Mouse (Mus musculus) testis, adult 2 months (tissue): ENCODE results near the gene R3hdm2. TPM values are rescaled to one million over a fixed set of nuclear protein-coding genes. Genes with fewer than 3 reads are reported as not detected.

Experiments
- H3K27ac ChIP-seq: fragments of 200-500 bp; 2 replicates; pipeline ENCODE4 v1.5.1; 2012; ENCODE audit warnings: low read depth, low read length; ENCODE audit not compliant: control insufficient read depth, insufficient read depth
- H3K27me3 ChIP-seq: fragments of 200-500 bp; 2 replicates; pipeline ENCODE4 v1.6.1; 2012; ENCODE audit warnings: mild to moderate bottlenecking, low read length, moderate library complexity; ENCODE audit not compliant: control insufficient read depth, insufficient read depth
- H3K36me3 ChIP-seq: fragments of 200-500 bp; 2 replicates; pipeline ENCODE4 v1.6.1; 2012; ENCODE audit warnings: mild to moderate bottlenecking, low read length; ENCODE audit not compliant: control insufficient read depth, insufficient read depth
- H3K4me1 ChIP-seq: fragments of 200-500 bp; 2 replicates; pipeline ENCODE4 v1.6.1; 2012; ENCODE audit warnings: low read length; ENCODE audit not compliant: control insufficient read depth, insufficient read depth
- H3K4me3 ChIP-seq: fragments of 200-500 bp; 2 replicates; pipeline ENCODE4 v1.5.1; 2012; ENCODE audit warnings: low read depth, mild to moderate bottlenecking, low read length, moderate library complexity, mixed read lengths; ENCODE audit not compliant: control insufficient read depth
- CTCF ChIP-seq: fragments of 200-500 bp; IDR thresholded peaks from 2 replicates; pipeline ENCODE4 v1.5.1; 2012; ENCODE audit warnings: low read depth, mild to moderate bottlenecking, inconsistent platforms, low read length, moderate library complexity; ENCODE audit not compliant: control insufficient read depth, insufficient read depth, insufficient replicate concordance
- POLR2A ChIP-seq: fragments of 200-500 bp; IDR thresholded peaks from 2 replicates; pipeline ENCODE4 v1.6.1; 2012; ENCODE audit warnings: low read depth, mild to moderate bottlenecking, inconsistent platforms, low read length, moderate library complexity; ENCODE audit not compliant: control insufficient read depth
- polyA plus RNA-seq: library from polyadenylated mRNA; depleted of rRNA; stranded (reverse); fragments of >200 nt; gene quantifications from 2 replicates; pipeline ENCODE4 v1.2.3, GENCODE M21; 2012

The R3hdm2 gene
- polyA plus RNA-seq, 1 experiment: 56.0 TPM

GRCm38 (mm10) chr10:127515983-127516459 is 135.9 kb downstream of the R3hdm2 start:
- peaks cover 59% of the 10 kb centered on the region for H3K4me1 ChIP-seq
- no peaks in the 10 kb centered on the region for H3K27me3 ChIP-seq

DNA sequence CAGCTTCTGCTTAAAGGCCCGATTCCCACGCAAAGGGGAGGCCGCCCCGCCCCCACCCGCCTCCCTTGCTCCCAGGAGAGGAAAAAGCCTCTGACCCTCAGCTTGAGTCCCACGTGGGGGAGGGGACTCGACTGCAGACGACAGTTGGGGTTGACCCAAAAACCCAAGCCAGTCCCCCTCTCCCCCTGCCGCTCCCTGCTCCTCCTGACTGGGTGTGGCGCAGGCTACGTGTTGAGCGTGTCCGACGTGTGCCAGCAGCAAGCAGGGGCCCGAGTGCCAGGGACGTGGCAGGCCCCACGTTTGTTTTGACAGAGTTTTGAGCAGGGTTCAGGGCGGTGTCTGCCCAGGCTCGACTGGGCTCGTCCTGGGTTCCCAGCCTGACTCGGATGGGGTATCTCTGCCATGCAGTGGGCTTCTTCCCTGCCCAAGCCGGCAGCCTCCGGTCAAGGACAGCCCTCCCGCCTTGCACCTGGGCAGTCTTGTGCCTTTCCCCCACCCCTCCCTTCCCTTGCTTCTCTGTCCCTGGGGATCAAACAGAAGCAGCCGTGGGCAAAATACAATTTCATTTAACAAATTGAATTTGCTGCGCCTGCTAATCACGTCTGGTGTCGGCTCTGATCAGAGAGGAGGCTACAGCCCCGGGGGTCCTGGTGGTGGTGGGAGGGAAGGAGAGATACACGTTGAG is 136.6 kb downstream of the R3hdm2 start:
- H3K4me3 ChIP-seq: peak overlapping the region; percentile 82
- no peak for TF ChIP-seq CTCF
- TF ChIP-seq POLR2A: no peak
- no peaks in the 10 kb centered on the region for H3K36me3 ChIP-seq
- H3K4me1 ChIP-seq: peaks cover 56% of the 10 kb centered on the region
- H3K27ac ChIP-seq: peak overlapping the region; percentile 72
- no peaks in the 10 kb centered on the region for H3K27me3 ChIP-seq

More at GRCm38 (mm10) chr10:127515983-127516459, 135.9 kb downstream of the R3hdm2 start:
- TF ChIP-seq CTCF: no peak
- TF ChIP-seq POLR2A: no peak
- Histone ChIP-seq H3K36me3 (no peaks in the 10 kb centered on the region), H3K27ac (peak overlapping the region; percentile 72), H3K4me3 (peak overlapping the region; percentile 82)

- Histone ChIP-seq H3K27ac (no peak overlapping the region), H3K36me3 (no peaks in the 10 kb centered on the region), H3K4me1 (peaks cover 51% of the 10 kb centered on the region), H3K27me3 (no peaks in the 10 kb centered on the region), H3K4me3 (no peak overlapping the region)
- TF ChIP-seq CTCF: no peak
- TF ChIP-seq POLR2A: no peak
These were observed 137.8 kb downstream of the R3hdm2 start for GRCm38 (mm10) chr10:127517941-127518340.

- no peaks in the 10 kb centered on the region for H3K27me3 ChIP-seq
- no peaks in the 10 kb centered on the region for H3K36me3 ChIP-seq
- no peak overlapping the region for H3K27ac ChIP-seq
- no peak for TF ChIP-seq POLR2A
- TF ChIP-seq CTCF: no peak
- H3K4me3 ChIP-seq: no peak overlapping the region
- peaks cover 41% of the 10 kb centered on the region for H3K4me1 ChIP-seq
These were observed 139.0 kb downstream of the R3hdm2 start for GRCm38 (mm10) chr10:127519041-127519701.

DNA sequence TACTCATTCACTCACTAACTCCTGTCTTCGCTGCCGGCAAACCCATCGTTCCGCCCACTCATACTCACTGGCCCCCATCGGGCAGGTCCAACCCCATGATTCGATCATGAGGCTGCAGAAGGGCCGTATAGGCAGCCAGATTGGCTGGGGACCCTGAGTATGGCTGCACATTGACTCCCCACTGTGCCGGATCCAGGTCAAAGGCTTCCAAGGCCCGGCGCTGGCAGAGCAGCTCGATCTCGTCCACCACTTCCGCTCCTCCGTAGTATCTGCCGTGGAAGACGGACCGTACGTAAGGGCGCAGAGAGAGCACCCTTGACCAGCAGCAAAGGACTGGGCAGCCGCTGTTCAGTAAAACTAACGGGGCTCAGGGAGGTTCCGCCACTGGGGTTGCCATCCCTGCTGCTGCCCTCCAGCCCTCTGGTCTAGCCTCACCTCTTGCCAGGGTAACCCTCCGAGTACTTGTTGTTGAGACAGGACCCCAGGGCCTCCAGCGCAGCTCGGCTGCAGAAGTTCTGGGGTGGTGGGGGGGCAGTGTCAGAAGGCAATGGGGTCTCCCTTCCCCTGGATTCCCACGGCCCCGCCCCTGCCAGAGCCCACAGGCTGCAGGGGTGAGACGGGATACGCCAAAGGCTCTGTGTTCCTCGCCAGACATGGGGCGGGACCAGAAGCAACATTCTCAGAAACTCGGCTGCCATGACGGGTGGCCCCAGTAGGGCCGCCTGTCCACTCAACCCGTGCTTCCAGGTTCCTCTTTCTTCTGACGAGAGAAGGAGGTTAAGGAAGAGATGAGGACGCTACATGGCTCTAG is 140.0 kb downstream of the R3hdm2 start:
- TF ChIP-seq POLR2A: no peak
- no peak for TF ChIP-seq CTCF
- Histone ChIP-seq H3K36me3 (no peaks in the 10 kb centered on the region), H3K4me1 (peaks cover 35% of the 10 kb centered on the region), H3K27ac (no peak overlapping the region), H3K4me3 (no peak overlapping the region), H3K27me3 (no peaks in the 10 kb centered on the region)

GRCm38 (mm10) chr10:127520714-127521357 is 140.7 kb downstream of the R3hdm2 start:
- no peak overlapping the region for H3K4me3 ChIP-seq
- no peaks in the 10 kb centered on the region for H3K36me3 ChIP-seq
- peaks cover 3% of the 10 kb centered on the region; the same call in 1 of the 2 replicates for H3K27me3 ChIP-seq
- H3K4me1 ChIP-seq: peaks cover 27% of the 10 kb centered on the region
- no peak overlapping the region for H3K27ac ChIP-seq
- TF ChIP-seq POLR2A (no peak), CTCF (no peak)
